Mouse (Mus musculus): ENCODE results near the gene Jag1. TPM values are rescaled to one million over a fixed set of nuclear protein-coding genes. Genes with fewer than 3 reads are reported as not detected.

Gene Jag1
- polyA plus RNA-seq, 1 experiment from 2014 or later, result 49.2 TPM

DNA sequence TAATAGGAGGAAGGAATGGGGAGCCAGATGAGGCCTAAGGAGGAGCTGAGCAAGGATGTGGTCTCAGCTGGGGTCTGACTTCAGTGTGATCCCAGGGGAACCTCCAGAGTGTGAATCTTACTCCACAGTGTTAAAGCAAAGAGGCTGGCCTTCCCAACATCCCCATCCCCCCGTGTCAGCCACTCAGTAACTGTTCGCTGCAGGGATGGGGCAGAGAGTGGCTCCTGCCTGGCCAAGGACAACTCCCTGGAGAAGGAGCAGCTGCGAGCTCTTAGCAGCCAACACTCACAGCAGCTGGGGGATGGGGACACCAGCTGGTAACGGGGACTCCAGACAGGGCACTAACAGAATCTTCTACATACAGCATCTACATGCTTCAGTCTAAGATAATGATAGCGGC lies 15.4 kb downstream of the Jag1 start:
- Histone ChIP-seq H3K36me3 (ENCODE audit: insufficient read depth, low read length) (peaks cover 52% of the 10 kb centered on the region), H3K27me3 (ENCODE audit: insufficient read depth, low read length) (no peaks in the 10 kb centered on the region), H3K9ac (replicated peaks; ENCODE audit: low read length) (no peak overlapping the region), H3K4me3 (ENCODE audit: low read length) (no peak overlapping the region), H3K27ac (ENCODE audit: low read length) (peak overlapping the region; percentile 35; the same call in 1 of the 2 replicates), H3K4me2 (replicated peaks; ENCODE audit: low read depth, low read length) (no peak overlapping the region), H3K4me1 (ENCODE audit: insufficient read depth, low read length) (peaks cover 56% of the 10 kb centered on the region), H3K9me3 (ENCODE audit: low read length) (no peaks in the 10 kb centered on the region)
- peak; percentile 24 for ATAC-seq (ENCODE audit: low FRiP score, low TSS enrichment)
- 48% methylated on average over 5 of the region's 5 CpGs for WGBS

DNA sequence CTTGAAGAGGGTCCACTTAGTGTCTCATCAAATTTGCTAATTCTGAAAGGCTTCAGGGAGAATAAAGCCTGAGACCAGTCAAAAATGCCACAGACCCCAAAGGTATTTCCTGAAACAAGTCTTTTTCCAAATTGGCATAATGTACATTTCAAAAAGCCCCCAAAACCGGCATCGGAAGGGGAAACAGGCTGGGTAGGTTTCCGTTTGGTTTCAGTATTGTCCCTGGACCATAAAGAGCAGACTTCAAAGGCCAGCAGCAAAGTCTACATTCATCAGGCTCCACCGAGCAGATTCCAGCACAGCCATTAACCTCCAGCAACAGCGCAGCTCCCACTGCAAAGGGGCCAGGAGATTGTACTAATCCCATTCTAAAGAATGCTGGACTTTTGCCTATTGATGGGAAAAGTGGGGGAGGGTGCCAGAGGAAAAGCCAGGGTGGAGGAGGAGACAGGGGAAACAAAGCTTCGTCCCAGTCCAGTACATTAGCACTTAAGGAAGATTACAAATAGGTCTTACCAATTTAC lies 17.2 kb downstream of the Jag1 start:
- no peak overlapping the region for H3K4me3 ChIP-seq (ENCODE audit: low read length)
- H3K9me3 ChIP-seq (ENCODE audit: low read length), result no peaks in the 10 kb centered on the region
- H3K4me2 ChIP-seq (replicated peaks; ENCODE audit: low read depth, low read length), result no peak overlapping the region
- ATAC-seq (ENCODE audit: low FRiP score, low TSS enrichment), result peak; percentile 43; the same call in 1 of the 2 replicates
- H3K4me1 ChIP-seq (ENCODE audit: insufficient read depth, low read length), result peaks cover 56% of the 10 kb centered on the region
- H3K9ac ChIP-seq (replicated peaks; ENCODE audit: low read length), result no peak overlapping the region
- H3K36me3 ChIP-seq (ENCODE audit: insufficient read depth, low read length), result peaks cover 47% of the 10 kb centered on the region
- WGBS, result 11% methylated on average over 6 of the region's 6 CpGs
- peak overlapping the region; percentile 62 for H3K27ac ChIP-seq (ENCODE audit: low read length)
- H3K27me3 ChIP-seq (ENCODE audit: insufficient read depth, low read length), result no peaks in the 10 kb centered on the region

DNA sequence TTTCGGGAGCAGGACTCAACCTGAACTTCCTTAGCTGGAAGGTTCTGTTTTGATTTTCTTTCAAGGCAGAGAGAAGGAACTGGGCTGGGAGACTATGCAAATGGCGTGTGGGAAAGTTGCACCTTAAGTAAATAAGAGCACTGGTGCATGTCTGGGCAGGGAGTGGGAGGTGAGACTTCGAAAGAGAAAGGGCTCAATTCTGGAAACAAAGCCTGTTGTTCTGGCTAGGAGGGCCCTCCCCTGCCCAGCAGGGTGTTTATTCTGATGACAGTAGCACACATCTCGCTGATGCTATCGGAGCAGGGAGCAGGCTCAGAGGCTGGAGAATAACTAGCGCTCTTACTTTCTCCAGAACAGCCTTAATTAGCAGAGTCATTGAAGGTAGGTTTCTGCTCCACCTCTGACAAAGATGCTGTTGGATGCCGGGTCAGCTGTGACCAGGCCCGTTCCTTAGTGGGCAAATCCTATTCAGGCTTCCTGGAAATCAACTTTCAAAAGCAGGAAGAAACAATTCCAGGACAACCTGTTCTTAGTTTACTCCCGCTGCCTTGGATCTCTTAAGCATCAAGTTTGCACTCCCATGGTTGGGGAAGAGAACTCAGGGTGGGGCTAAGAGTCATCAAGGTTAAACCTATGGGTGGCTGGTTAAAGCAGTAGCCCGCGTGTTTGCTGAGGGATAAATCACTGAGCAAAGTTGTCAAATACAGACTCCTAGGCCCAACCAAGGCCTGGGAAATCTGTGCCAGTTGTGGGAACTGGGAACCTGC lies 18.0 kb downstream of the Jag1 start:
- no peak overlapping the region for H3K4me3 ChIP-seq (ENCODE audit: low read length)
- no peaks in the 10 kb centered on the region for H3K9me3 ChIP-seq (ENCODE audit: low read length)
- no peak overlapping the region for H3K9ac ChIP-seq (replicated peaks; ENCODE audit: low read length)
- peaks cover 39% of the 10 kb centered on the region for H3K36me3 ChIP-seq (ENCODE audit: insufficient read depth, low read length)
- peaks cover 56% of the 10 kb centered on the region for H3K4me1 ChIP-seq (ENCODE audit: insufficient read depth, low read length)
- H3K27ac ChIP-seq (ENCODE audit: low read length), result peak overlapping the region; percentile 62
- H3K27me3 ChIP-seq (ENCODE audit: insufficient read depth, low read length), result no peaks in the 10 kb centered on the region
- WGBS, result 30% methylated on average over 11 of the region's 11 CpGs
- no peak overlapping the region for H3K4me2 ChIP-seq (replicated peaks; ENCODE audit: low read depth, low read length)
- ATAC-seq (ENCODE audit: low FRiP score, low TSS enrichment), result peak; percentile 71

DNA sequence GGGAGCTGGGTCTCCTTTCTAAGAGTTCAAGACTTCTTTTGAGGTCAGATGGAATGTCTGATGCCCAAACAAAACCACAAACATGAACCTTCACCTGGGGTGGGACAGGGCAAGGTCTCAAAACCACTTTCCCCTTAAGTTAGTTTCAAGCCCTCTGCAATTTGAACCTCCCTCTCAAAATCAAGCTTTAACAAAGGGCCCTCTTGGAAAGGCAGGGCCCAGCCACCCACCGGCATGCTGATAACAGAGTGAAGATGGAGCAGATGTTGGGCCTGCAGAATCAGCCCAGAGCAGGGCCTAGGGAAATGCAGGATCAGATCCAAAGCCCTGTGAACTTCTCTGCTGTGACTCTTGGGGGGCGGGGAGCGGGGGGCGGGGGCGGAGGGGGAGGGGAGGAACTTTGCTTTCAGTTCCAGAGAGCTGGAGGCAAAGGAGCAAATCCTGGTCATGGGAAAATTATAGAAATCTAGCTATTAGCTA lies 19.4 kb downstream of the Jag1 start:
- Histone ChIP-seq H3K27ac (ENCODE audit: low read length) (peak overlapping the region; percentile 62), H3K9ac (replicated peaks; ENCODE audit: low read length) (no peak overlapping the region), H3K9me3 (ENCODE audit: low read length) (no peaks in the 10 kb centered on the region), H3K27me3 (ENCODE audit: insufficient read depth, low read length) (no peaks in the 10 kb centered on the region), H3K4me2 (replicated peaks; ENCODE audit: low read depth, low read length) (no peak overlapping the region), H3K4me3 (ENCODE audit: low read length) (no peak overlapping the region), H3K4me1 (ENCODE audit: insufficient read depth, low read length) (peaks cover 61% of the 10 kb centered on the region), H3K36me3 (ENCODE audit: insufficient read depth, low read length) (peaks cover 44% of the 10 kb centered on the region)
- ATAC-seq (ENCODE audit: low FRiP score, low TSS enrichment), result peak; percentile 32; the same call in 1 of the 2 replicates
- 5% methylated on average over 3 of the region's 5 CpGs for WGBS

DNA sequence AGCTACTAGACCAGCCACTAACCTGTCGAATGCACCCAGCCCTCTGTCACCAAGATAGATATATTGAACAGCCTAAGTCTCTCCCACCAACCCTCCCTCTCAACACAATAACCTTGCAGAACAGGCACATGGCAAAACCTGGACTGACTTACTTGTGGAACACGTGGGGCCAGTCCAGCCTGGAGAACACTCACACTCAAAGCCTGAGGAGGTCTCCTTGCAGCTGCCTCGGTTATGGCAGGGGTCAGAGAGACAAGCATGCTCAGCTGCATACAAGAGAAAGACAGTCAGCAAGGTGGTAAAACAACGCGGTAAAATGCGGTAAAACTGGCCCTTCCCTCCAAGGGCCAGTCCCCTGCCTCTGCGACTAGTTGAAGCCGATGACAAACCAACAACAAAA lies 22.1 kb downstream of the Jag1 start:
- ATAC-seq (ENCODE audit: low FRiP score, low TSS enrichment), result no peak
- Histone ChIP-seq H3K36me3 (ENCODE audit: insufficient read depth, low read length) (peaks cover 55% of the 10 kb centered on the region), H3K4me3 (ENCODE audit: low read length) (no peak overlapping the region), H3K4me2 (replicated peaks; ENCODE audit: low read depth, low read length) (no peak overlapping the region), H3K9me3 (ENCODE audit: low read length) (no peaks in the 10 kb centered on the region), H3K9ac (replicated peaks; ENCODE audit: low read length) (no peak overlapping the region), H3K27me3 (ENCODE audit: insufficient read depth, low read length) (no peaks in the 10 kb centered on the region), H3K27ac (ENCODE audit: low read length) (no peak overlapping the region), H3K4me1 (ENCODE audit: insufficient read depth, low read length) (peaks cover 36% of the 10 kb centered on the region)
- WGBS, result 77% methylated on average over 8 of the region's 8 CpGs

DNA sequence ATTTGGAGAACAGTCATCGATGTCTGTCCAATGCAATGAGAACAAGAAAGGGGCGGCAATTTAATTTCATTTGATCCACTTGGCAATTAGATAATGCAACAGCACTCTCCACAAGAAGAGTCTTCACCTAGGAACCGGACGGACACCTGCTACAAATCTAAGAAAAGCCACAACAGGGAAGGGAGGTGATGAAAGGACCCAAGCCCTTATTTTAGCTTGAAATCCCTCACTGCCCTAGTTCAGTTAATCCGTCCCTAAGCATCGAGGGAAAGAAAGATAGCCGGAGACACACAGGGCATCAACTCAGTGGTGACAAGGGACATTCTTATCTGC lies 23.2 kb downstream of the Jag1 start:
- H3K4me1 ChIP-seq (ENCODE audit: insufficient read depth, low read length), result peaks cover 26% of the 10 kb centered on the region
- no peaks in the 10 kb centered on the region for H3K27me3 ChIP-seq (ENCODE audit: insufficient read depth, low read length)
- H3K9me3 ChIP-seq (ENCODE audit: low read length), result no peaks in the 10 kb centered on the region
- no peak overlapping the region for H3K9ac ChIP-seq (replicated peaks; ENCODE audit: low read length)
- WGBS, result 72% methylated on average over 7 of the region's 7 CpGs
- no peak overlapping the region for H3K4me3 ChIP-seq (ENCODE audit: low read length)
- H3K36me3 ChIP-seq (ENCODE audit: insufficient read depth, low read length), result peaks cover 65% of the 10 kb centered on the region
- H3K27ac ChIP-seq (ENCODE audit: low read length), result no peak overlapping the region
- H3K4me2 ChIP-seq (replicated peaks; ENCODE audit: low read depth, low read length), result no peak overlapping the region
- no peak for ATAC-seq (ENCODE audit: low FRiP score, low TSS enrichment)

DNA sequence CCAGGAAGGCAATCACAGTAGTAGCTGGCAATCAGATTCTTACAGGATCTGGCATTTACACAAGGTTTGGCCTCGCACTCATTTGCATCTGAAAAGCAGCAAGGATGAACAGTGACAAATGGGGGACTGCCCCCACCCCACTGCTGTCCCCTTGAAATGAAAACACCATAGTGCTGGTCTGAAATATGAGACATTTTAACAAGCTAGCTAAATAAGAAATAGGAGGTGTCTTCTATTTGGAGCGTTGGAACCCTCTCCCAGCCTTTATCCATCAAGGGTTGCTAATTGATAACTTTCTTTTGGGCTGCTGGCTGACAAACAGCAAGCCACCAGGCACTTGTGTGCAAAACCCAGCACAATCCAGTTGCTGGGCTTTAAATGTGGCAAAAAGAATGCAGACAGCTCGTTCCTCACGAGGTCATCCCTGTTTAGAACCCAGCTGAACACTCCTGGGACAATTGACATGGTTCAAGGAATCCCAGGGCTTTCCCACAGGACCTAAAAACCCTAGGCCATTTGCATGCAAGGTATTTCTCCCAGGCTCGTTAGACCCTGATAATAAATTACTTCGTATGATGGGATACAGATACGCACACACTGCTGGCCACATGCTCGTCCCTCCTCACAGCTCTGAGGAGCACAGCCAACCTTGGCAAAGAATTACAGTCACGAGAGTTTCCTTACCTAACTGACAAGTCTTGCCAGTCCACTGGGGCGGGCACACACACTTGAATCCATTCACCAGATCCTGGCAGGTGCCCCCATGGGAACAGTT lies 23.7 kb downstream of the Jag1 start:
- Histone ChIP-seq H3K27ac (ENCODE audit: low read length) (no peak overlapping the region), H3K36me3 (ENCODE audit: insufficient read depth, low read length) (peaks cover 66% of the 10 kb centered on the region), H3K4me1 (ENCODE audit: insufficient read depth, low read length) (peaks cover 21% of the 10 kb centered on the region), H3K9me3 (ENCODE audit: low read length) (no peaks in the 10 kb centered on the region), H3K9ac (replicated peaks; ENCODE audit: low read length) (no peak overlapping the region), H3K27me3 (ENCODE audit: insufficient read depth, low read length) (no peaks in the 10 kb centered on the region), H3K4me3 (ENCODE audit: low read length) (no peak overlapping the region), H3K4me2 (replicated peaks; ENCODE audit: low read depth, low read length) (no peak overlapping the region)
- WGBS, result 35% methylated on average over 10 of the region's 10 CpGs
- ATAC-seq (ENCODE audit: low FRiP score, low TSS enrichment), result no peak

DNA sequence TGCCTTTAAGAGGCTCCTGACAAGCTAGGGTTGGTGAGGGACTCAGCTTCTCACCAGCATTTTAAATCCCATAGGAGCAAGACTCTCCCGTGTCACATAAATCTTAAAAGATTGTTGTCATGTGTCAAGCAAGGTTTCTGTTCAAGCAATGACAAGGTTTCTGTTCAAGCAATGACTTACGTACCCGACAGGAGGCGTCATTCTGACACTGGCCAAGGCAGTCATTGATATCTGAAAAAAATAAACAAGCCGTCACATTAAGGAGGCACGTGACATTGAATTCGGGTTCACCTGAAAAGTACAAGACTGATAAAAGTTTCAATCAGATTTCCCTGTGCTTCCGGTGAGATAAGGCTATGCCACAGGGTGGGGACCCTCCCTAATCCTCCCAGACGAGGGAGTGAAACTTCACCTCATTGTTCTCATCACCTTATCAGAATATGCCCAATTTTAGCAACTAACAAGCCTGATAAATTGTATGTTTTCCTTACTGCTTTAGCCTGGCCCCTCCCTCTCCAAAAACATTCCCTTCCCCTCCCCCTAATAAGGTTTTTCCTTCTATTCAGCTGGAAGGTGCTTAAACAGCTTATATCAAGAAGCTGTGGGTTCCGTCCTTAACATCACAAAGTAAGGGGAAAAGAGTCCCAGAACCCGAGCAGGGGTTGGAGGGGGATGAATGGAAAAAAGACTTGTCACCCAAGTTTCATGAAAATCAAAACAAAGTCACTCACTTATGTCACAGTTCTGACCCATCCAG lies 24.5 kb downstream of the Jag1 start:
- 71% methylated on average over 11 of the region's 11 CpGs for WGBS
- ATAC-seq (ENCODE audit: low FRiP score, low TSS enrichment), result no peak
- no peaks in the 10 kb centered on the region for H3K9me3 ChIP-seq (ENCODE audit: low read length)
- no peak overlapping the region for H3K4me2 ChIP-seq (replicated peaks; ENCODE audit: low read depth, low read length)
- peaks cover 74% of the 10 kb centered on the region for H3K36me3 ChIP-seq (ENCODE audit: insufficient read depth, low read length)
- no peak overlapping the region for H3K9ac ChIP-seq (replicated peaks; ENCODE audit: low read length)
- no peak overlapping the region for H3K27ac ChIP-seq (ENCODE audit: low read length)
- H3K27me3 ChIP-seq (ENCODE audit: insufficient read depth, low read length), result no peaks in the 10 kb centered on the region
- peaks cover 13% of the 10 kb centered on the region for H3K4me1 ChIP-seq (ENCODE audit: insufficient read depth, low read length)
- no peak overlapping the region for H3K4me3 ChIP-seq (ENCODE audit: low read length)

DNA sequence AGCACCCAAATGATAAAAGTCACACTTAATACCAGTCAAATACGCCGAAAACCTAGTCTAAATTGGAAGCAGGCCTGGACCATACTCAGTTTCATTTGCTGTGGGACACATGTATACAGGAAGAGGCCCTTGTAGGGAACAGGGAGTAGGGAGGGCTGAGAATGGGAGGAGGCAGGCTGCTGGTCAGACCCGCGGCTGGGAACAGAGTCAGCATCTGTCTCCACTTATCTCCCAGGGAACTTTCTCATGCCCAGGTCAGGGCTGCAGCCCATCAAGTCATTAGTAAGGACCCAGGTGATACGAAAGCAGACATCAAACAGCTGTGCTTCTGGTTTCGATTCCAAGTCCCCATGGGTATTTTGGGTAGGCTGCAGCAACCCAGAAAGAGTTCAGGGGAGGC lies 28.7 kb downstream of the Jag1 start:
- Histone ChIP-seq H3K4me3 (ENCODE audit: low read length) (no peak overlapping the region), H3K4me1 (ENCODE audit: insufficient read depth, low read length) (peaks cover 2% of the 10 kb centered on the region; the same call in 1 of the 2 replicates), H3K9me3 (ENCODE audit: low read length) (no peaks in the 10 kb centered on the region), H3K36me3 (ENCODE audit: insufficient read depth, low read length) (peaks cover 78% of the 10 kb centered on the region), H3K27ac (ENCODE audit: low read length) (no peak overlapping the region), H3K4me2 (replicated peaks; ENCODE audit: low read depth, low read length) (no peak overlapping the region), H3K9ac (replicated peaks; ENCODE audit: low read length) (no peak overlapping the region), H3K27me3 (ENCODE audit: insufficient read depth, low read length) (no peaks in the 10 kb centered on the region)
- WGBS, result 75% methylated on average over 6 of the region's 6 CpGs
- no peak for ATAC-seq (ENCODE audit: low FRiP score, low TSS enrichment)
